In genomic region chr8:46617690-46618620, GRCm38 (mm10) we compare ENCODE assay signal across 8 mouse cellular contexts. TPM values are rescaled to one million over a fixed set of nuclear protein-coding genes. Genes with fewer than 3 reads are reported as not detected.
DNase-seq lines count a peak whose midpoint lies in the region; ATAC-seq and TF ChIP-seq lines count a peak whose summit lies in the region.

No protein-coding gene starts in this region.

- H3K9me3 ChIP-seq in hindbrain, embryonic 14.5 days (ENCODE audit: control insufficient read depth, low read length): no peaks in the 10 kb centered on the region

- TF ChIP-seq CTCF in lung, adult 2 months (IDR thresholded peaks at IDR 0.05; ENCODE audit: insufficient read depth, low read length): no peak

- H3K4me2 ChIP-seq in hindbrain, embryonic 14.5 days (replicated peaks): peak overlapping the region; percentile 86

- peak overlapping the region; percentile 74 for H3K9ac ChIP-seq in hindbrain, embryonic 14.5 days

- no peak; the same call in 1 of the 2 replicates for ATAC-seq in hindbrain, embryonic 14.5 days (ENCODE audit: low FRiP score)
- ATAC-seq in neutrophil, adult 5-6 weeks (ENCODE audit: extremely low read depth, insufficient number of reproducible peaks, low FRiP score, poor library complexity, severe bottlenecking): peak; percentile 11; the same call in 1 of the 2 replicates

- DNase-seq in adrenal gland, adult 8-10 months: peak; percentile 29
- no peak for DNase-seq in adrenal gland, adult 18-20 months (ENCODE audit: low spot score in 2 of 2)
- DNase-seq in 3134 (ENCODE audit: extremely low read depth, insufficient read length, low spot score): peak; percentile 20
- DNase-seq in embryo, embryonic 10 days (ENCODE audit: low spot score): peak; percentile 46
- peak; percentile 50 for DNase-seq in hindbrain, embryonic 14.5 days (ENCODE audit: low spot score)
- peak; percentile 20 for DNase-seq in lung, adult 2 months
- no peak for DNase-seq in layer of hippocampus, adult 8-10 months (ENCODE audit: low spot score in 2 of 2)

- peak overlapping the region; percentile 51 for H3K4me3 ChIP-seq in hindbrain, embryonic 14.5 days (replicated peaks; ENCODE audit: low read length)
- H3K4me3 ChIP-seq in lung, adult 2 months (replicated peaks; ENCODE audit: extremely low read depth, low read depth, low read length): peak overlapping the region; percentile 89

- WGBS in hindbrain, embryonic 14.5 days: under 1% methylated on average over 38 of the region's 38 CpGs
- WGBS in lung, adult 2 months: under 1% methylated on average over 38 of the region's 38 CpGs

- H3K4me1 ChIP-seq in hindbrain, embryonic 14.5 days (replicated peaks; ENCODE audit: control insufficient read depth, insufficient read depth, low read length): peaks cover 26% of the 10 kb centered on the region
- H3K4me1 ChIP-seq in lung, adult 2 months (ENCODE audit: control insufficient read depth, insufficient read depth, low read length): peaks cover 6% of the 10 kb centered on the region

- peak overlapping the region; percentile 93 for H3K27ac ChIP-seq in hindbrain, embryonic 14.5 days

- no peaks in the 10 kb centered on the region for H3K36me3 ChIP-seq in hindbrain, embryonic 14.5 days (replicated peaks; ENCODE audit: control insufficient read depth, insufficient read depth)

- no peaks in the 10 kb centered on the region for H3K27me3 ChIP-seq in hindbrain, embryonic 14.5 days (ENCODE audit: control insufficient read depth, insufficient read depth, low read length)

- no peak for TF ChIP-seq POLR2A in lung, adult 2 months (IDR thresholded peaks at IDR 0.05; ENCODE audit: borderline replicate concordance, extremely low read depth, low read depth, low read length)

RNA-seq across cellular contexts. Expression of gene Casp3, which starts 0.9 kb away (rescaled TPM):
- 10 to 100 TPM; 16.3 to 21.5 (median 18.4) TPM for total RNA-seq in adrenal gland, adult 8-10 months (2022)
- total RNA-seq in adrenal gland, adult 18-20 months (2021): 10 to 100 TPM; 13.7 to 14.8 TPM
- 178 and 212 TPM in 2 replicates for polyA plus RNA-seq in hindbrain, embryonic 14.5 days (2014; fragmentation: Nextera tagmentation; extraction: Ambion mirVana)
- 2.6 and 5.4 TPM in 2 replicates for polyA plus RNA-seq in lung, adult 2 months (2012; rRNA removed)
- total RNA-seq in neutrophil, adult 5-6 weeks (2017): 61.6 and 61.9 TPM in 2 replicates
- 10 to 100 TPM in 3 of 4 experiments, 1 to 10 TPM in 1; 9.7 to 14.5 (median 10.9) TPM for total RNA-seq in layer of hippocampus, adult 8-10 months (2022)

RNA-seq across cellular contexts. Expression of gene Primpol, which starts 0.9 kb away (rescaled TPM):
- 10 to 100 TPM; 14.3 to 15.0 (median 14.6) TPM for total RNA-seq in adrenal gland, adult 8-10 months (2022)
- 10 to 100 TPM in 1 of 2 experiments, 1 to 10 TPM in 1; 8.6 to 12.0 TPM for total RNA-seq in adrenal gland, adult 18-20 months (2021)
- polyA plus RNA-seq in hindbrain, embryonic 14.5 days (2014; fragmentation: Nextera tagmentation; extraction: Ambion mirVana): 7.5 and 8.6 TPM in 2 replicates
- polyA plus RNA-seq in lung, adult 2 months (2012; rRNA removed): 0.81 and 1.8 TPM in 2 replicates
- 19.1 and 23.8 TPM in 2 replicates for total RNA-seq in neutrophil, adult 5-6 weeks (2017)
- total RNA-seq in layer of hippocampus, adult 8-10 months (2022): 1 to 10 TPM; 3.9 to 7.1 (median 5.6) TPM

Comparison
In these comparisons a context has a peak if more than half of its experiments do, and no peak if none do; other contexts are left out.
1. DNase-seq: peak in adrenal gland, adult 8-10 months (single experiment), 3134 (single experiment), embryo, embryonic 10 days (single experiment), hindbrain, embryonic 14.5 days (single experiment) and lung, adult 2 months (single experiment); none in adrenal gland, adult 18-20 months (0 of 2) and layer of hippocampus, adult 8-10 months (0 of 2).